Comparison of ENCODE assay signal across 10 mouse cellular contexts in genomic region chr3:25679373-25679772, GRCm38 (mm10).
DNase-seq lines count a peak whose midpoint lies in the region; ATAC-seq and TF ChIP-seq lines count a peak whose summit lies in the region.
"Had no signal": no experiment of that assay in that cellular context is flagged by ENCODE, and none has a peak within 500 bp of the region (broad histone marks: within the 10 kb centered on the region; RNA-seq: fewer than 3 reads in every experiment).

No protein-coding gene starts in this region.

- peak; percentile 9 for DNase-seq in adrenal gland, adult 2 months
- no peak for DNase-seq in adrenal gland, adult 18-20 months (ENCODE audit: low spot score in 2 of 2)
- peak; percentile 28 for DNase-seq in kidney, postnatal 0 days (ENCODE audit: low spot score)
- DNase-seq in hindbrain, postnatal 0 days (ENCODE audit: low spot score), result peak; percentile 76
- peak; percentile 41 for DNase-seq in lung, postnatal 25 days (ENCODE audit: low spot score)
- no peak for DNase-seq in gastrocnemius, postnatal 4 days (ENCODE audit: low spot score in 2 of 2)
- DNase-seq: liver, embryonic 13.5 days had no signal

- TF ChIP-seq CTCF in kidney, postnatal 0 days (IDR thresholded peaks at IDR 0.05; ENCODE audit: low read depth), result no peak
- no peak for TF ChIP-seq CTCF in hindbrain, postnatal 0 days (IDR thresholded peaks at IDR 0.05; ENCODE audit: low read depth)
- no peak for TF ChIP-seq CTCF in intestine, postnatal 0 days (IDR thresholded peaks at IDR 0.05; ENCODE audit: low read depth)

- no peak overlapping the region for H3K9ac ChIP-seq in kidney, postnatal 0 days (ENCODE audit: low read depth, low read length)
- H3K9ac ChIP-seq in kidney, embryonic 15.5 days, result no peak overlapping the region
- H3K9ac ChIP-seq in hindbrain, postnatal 0 days (replicated peaks; ENCODE audit: low read length), result no peak overlapping the region
- H3K9ac ChIP-seq in intestine, postnatal 0 days (ENCODE audit: low read depth, low read length), result no peak overlapping the region
- H3K9ac ChIP-seq: liver, embryonic 13.5 days had no signal

- no peak overlapping the region for H3K4me3 ChIP-seq in kidney, postnatal 0 days (replicated peaks; ENCODE audit: low read depth, low read length)
- H3K4me3 ChIP-seq in kidney, embryonic 15.5 days (replicated peaks), result no peak overlapping the region
- no peak overlapping the region for H3K4me3 ChIP-seq in hindbrain, postnatal 0 days (ENCODE audit: low read length)
- H3K4me3 ChIP-seq in intestine, postnatal 0 days (ENCODE audit: low read depth, low read length), result no peak overlapping the region
- H3K4me3 ChIP-seq: liver, embryonic 13.5 days had no signal

- no peaks in the 10 kb centered on the region for H3K9me3 ChIP-seq in kidney, postnatal 0 days (replicated peaks; ENCODE audit: low read length)
- H3K9me3 ChIP-seq in kidney, embryonic 15.5 days (replicated peaks), result no peaks in the 10 kb centered on the region
- no peaks in the 10 kb centered on the region for H3K9me3 ChIP-seq in hindbrain, postnatal 0 days (ENCODE audit: low read length)
- no peaks in the 10 kb centered on the region for H3K9me3 ChIP-seq in intestine, postnatal 0 days (ENCODE audit: control insufficient read depth)
- H3K9me3 ChIP-seq: liver, embryonic 13.5 days had no signal

- WGBS in kidney, postnatal 0 days, result 66% methylated on average over 2 of the region's 2 CpGs
- WGBS in kidney, embryonic 15.5 days, result 63% methylated on average over 2 of the region's 2 CpGs
- 45% methylated on average over 2 of the region's 2 CpGs for WGBS in hindbrain, postnatal 0 days
- 59% methylated on average over 2 of the region's 2 CpGs for WGBS in intestine, postnatal 0 days

- H3K27me3 ChIP-seq in kidney, postnatal 0 days (ENCODE audit: insufficient read depth, low read length), result no peaks in the 10 kb centered on the region
- H3K27me3 ChIP-seq in kidney, embryonic 15.5 days, result no peaks in the 10 kb centered on the region
- no peaks in the 10 kb centered on the region for H3K27me3 ChIP-seq in hindbrain, postnatal 0 days (ENCODE audit: insufficient read depth, low read length)
- H3K27me3 ChIP-seq in intestine, postnatal 0 days (replicated peaks; ENCODE audit: control insufficient read depth, insufficient read depth, low read length), result no peaks in the 10 kb centered on the region
- H3K27me3 ChIP-seq: liver, embryonic 13.5 days had no signal

- no peak for ATAC-seq in kidney, postnatal 0 days (replicated peaks; ENCODE audit: low FRiP score, low read depth)
- no peak for ATAC-seq in kidney, embryonic 15.5 days (replicated peaks; ENCODE audit: low FRiP score)
- ATAC-seq in hindbrain, postnatal 0 days, result peak; percentile 63; the same call in 1 of the 2 replicates
- no peak for ATAC-seq in intestine, postnatal 0 days
- ATAC-seq: intestine, embryonic 16.5 days had no signal

- H3K4me1 ChIP-seq in kidney, postnatal 0 days (replicated peaks; ENCODE audit: insufficient read depth, low read length), result no peaks in the 10 kb centered on the region
- no peaks in the 10 kb centered on the region for H3K4me1 ChIP-seq in kidney, embryonic 15.5 days
- no peaks in the 10 kb centered on the region for H3K4me1 ChIP-seq in hindbrain, postnatal 0 days (ENCODE audit: insufficient read depth, low read length)
- no peaks in the 10 kb centered on the region for H3K4me1 ChIP-seq in intestine, postnatal 0 days (replicated peaks; ENCODE audit: control insufficient read depth, insufficient read depth, low read length)
- H3K4me1 ChIP-seq: liver, embryonic 13.5 days had no signal

- H3K4me2 ChIP-seq in kidney, postnatal 0 days (ENCODE audit: low read length), result no peak overlapping the region
- H3K4me2 ChIP-seq in kidney, embryonic 15.5 days, result no peak overlapping the region
- no peak overlapping the region for H3K4me2 ChIP-seq in hindbrain, postnatal 0 days (ENCODE audit: low read depth, low read length)
- H3K4me2 ChIP-seq in intestine, postnatal 0 days (replicated peaks; ENCODE audit: low read depth), result no peak overlapping the region
- H3K4me2 ChIP-seq: liver, embryonic 13.5 days had no signal

- H3K36me3 ChIP-seq in kidney, postnatal 0 days (ENCODE audit: insufficient read depth, low read length), result no peaks in the 10 kb centered on the region
- no peaks in the 10 kb centered on the region for H3K36me3 ChIP-seq in kidney, embryonic 15.5 days
- H3K36me3 ChIP-seq in hindbrain, postnatal 0 days (ENCODE audit: insufficient read depth, low read length), result no peaks in the 10 kb centered on the region
- H3K36me3 ChIP-seq in intestine, postnatal 0 days (ENCODE audit: control insufficient read depth, insufficient read depth), result no peaks in the 10 kb centered on the region
- H3K36me3 ChIP-seq: liver, embryonic 13.5 days had no signal

- H3K27ac ChIP-seq in kidney, postnatal 0 days, result no peak overlapping the region
- H3K27ac ChIP-seq in kidney, embryonic 15.5 days, result no peak overlapping the region
- H3K27ac ChIP-seq in hindbrain, postnatal 0 days, result no peak overlapping the region
- no peak overlapping the region for H3K27ac ChIP-seq in intestine, postnatal 0 days (ENCODE audit: low read depth, low read length)
- H3K27ac ChIP-seq: liver, embryonic 13.5 days had no signal

Comparison
In these comparisons a context has a peak if more than half of its experiments do, and no peak if none do; other contexts are left out.
1. DNase-seq: peak in adrenal gland, adult 2 months (single experiment), kidney, postnatal 0 days (single experiment), hindbrain, postnatal 0 days (single experiment) and lung, postnatal 25 days (single experiment); none in adrenal gland, adult 18-20 months (0 of 2) and gastrocnemius, postnatal 4 days (0 of 2).